ENCODE assay signal across 15 mouse cellular contexts in genomic region chr4:23600070-23600469, GRCm38 (mm10).
"Had no signal": no experiment of that assay in that cellular context is flagged by ENCODE, and none has a peak within 500 bp of the region (broad histone marks: within the 10 kb centered on the region; RNA-seq: fewer than 3 reads in every experiment).

No protein-coding gene starts in this region.

- H3K36me3 ChIP-seq: liver, embryonic 12.5 days; midbrain, embryonic 10.5 days; midbrain, embryonic 12.5 days; neural tube, embryonic 12.5 days; stomach, embryonic 15.5 days had no signal

- DNase-seq: lung, adult 18-20 months; lung, postnatal 10 days; lung, postnatal 4 days; midbrain, embryonic 14.5 days; right cerebral cortex, postnatal 14 days; thymus, adult 18-20 months; thymus, postnatal 14 days; thymus, postnatal 36 days had no signal

- H3K4me2 ChIP-seq: liver, embryonic 12.5 days; midbrain, embryonic 12.5 days; neural tube, embryonic 12.5 days; stomach, embryonic 15.5 days had no signal

- H3K27me3 ChIP-seq: liver, embryonic 12.5 days; midbrain, embryonic 12.5 days; neural tube, embryonic 12.5 days; stomach, embryonic 15.5 days had no signal

- H3K9me3 ChIP-seq: liver, embryonic 12.5 days; midbrain, embryonic 10.5 days; midbrain, embryonic 12.5 days; neural tube, embryonic 12.5 days; stomach, embryonic 15.5 days had no signal

- H3K4me3 ChIP-seq: liver, embryonic 12.5 days; midbrain, embryonic 10.5 days; midbrain, embryonic 12.5 days; neural tube, embryonic 12.5 days; stomach, embryonic 15.5 days had no signal

- H3K27ac ChIP-seq: liver, embryonic 12.5 days; liver, embryonic 14.5 days; neural tube, embryonic 12.5 days; stomach, embryonic 15.5 days had no signal

- ATAC-seq: liver, embryonic 12.5 days; midbrain, embryonic 16.5 days had no signal

- H3K4me1 ChIP-seq: liver, embryonic 12.5 days; stomach, embryonic 15.5 days had no signal

- H3K9ac ChIP-seq: liver, embryonic 12.5 days; liver, embryonic 14.5 days; midbrain, embryonic 12.5 days; neural tube, embryonic 12.5 days; stomach, embryonic 15.5 days had no signal
